Comparison of ENCODE assay signal across 15 mouse cellular contexts in the genomic region with DNA sequence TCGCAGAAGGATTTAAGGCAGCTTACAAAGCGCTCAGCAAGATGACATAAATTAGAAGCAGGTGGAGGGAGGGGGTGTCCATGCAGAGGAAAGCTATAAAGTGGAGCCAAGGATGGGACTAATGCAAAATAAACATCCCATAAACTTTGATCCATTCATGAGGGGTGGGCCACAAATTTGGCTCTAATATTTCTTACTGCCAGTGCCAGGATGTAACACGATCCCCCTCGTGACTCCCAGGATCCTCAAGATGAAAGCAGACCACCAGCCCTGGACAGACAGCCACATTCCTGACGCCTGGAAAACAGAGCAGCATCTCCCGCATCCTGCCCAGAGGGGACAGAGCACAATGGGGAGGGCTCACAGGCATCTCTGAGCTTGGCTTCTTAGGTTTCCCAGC.
A peak's percentile ranks its signal among the peaks of the same experiment; 100 is the strongest.
DNase-seq lines count a peak whose midpoint lies in the region; ATAC-seq lines count a peak whose summit lies in the region.
"Had no signal": no experiment of that assay in that cellular context is flagged by ENCODE, and none has a peak within 500 bp of the region (broad histone marks: within the 10 kb centered on the region; RNA-seq: fewer than 3 reads in every experiment).

No protein-coding gene starts in this region.

- no peaks in the 10 kb centered on the region for H3K27me3 ChIP-seq in hindbrain, embryonic 11.5 days (ENCODE audit: control insufficient read depth, insufficient read depth, low read length)
- H3K27me3 ChIP-seq in hindbrain, embryonic 14.5 days (ENCODE audit: control insufficient read depth, insufficient read depth, low read length) = no peaks in the 10 kb centered on the region
- no peaks in the 10 kb centered on the region for H3K27me3 ChIP-seq in midbrain, embryonic 10.5 days (ENCODE audit: low read depth, poor library complexity, severe bottlenecking)
- no peaks in the 10 kb centered on the region for H3K27me3 ChIP-seq in midbrain, embryonic 16.5 days (ENCODE audit: control insufficient read depth, insufficient read depth, low read depth, low read length)
- no peaks in the 10 kb centered on the region for H3K27me3 ChIP-seq in embryonic facial prominence, embryonic 14.5 days (replicated peaks; ENCODE audit: control insufficient read depth, insufficient read depth, low read length)
- H3K27me3 ChIP-seq: midbrain, embryonic 13.5 days had no signal

- no peaks in the 10 kb centered on the region for H3K36me3 ChIP-seq in hindbrain, embryonic 11.5 days (ENCODE audit: control insufficient read depth, insufficient read depth, low read length)
- no peaks in the 10 kb centered on the region for H3K36me3 ChIP-seq in hindbrain, embryonic 14.5 days (replicated peaks; ENCODE audit: control insufficient read depth, insufficient read depth)
- H3K36me3 ChIP-seq in midbrain, embryonic 10.5 days = no peaks in the 10 kb centered on the region
- no peaks in the 10 kb centered on the region for H3K36me3 ChIP-seq in midbrain, embryonic 16.5 days (ENCODE audit: control insufficient read depth, insufficient read depth, low read length)
- H3K36me3 ChIP-seq in embryonic facial prominence, embryonic 14.5 days (ENCODE audit: control insufficient read depth, insufficient read depth, low read length) = no peaks in the 10 kb centered on the region
- H3K36me3 ChIP-seq: midbrain, embryonic 13.5 days had no signal

- H3K4me3 ChIP-seq in hindbrain, embryonic 11.5 days (ENCODE audit: low read depth, low read length) = no peak overlapping the region
- no peak overlapping the region for H3K4me3 ChIP-seq in hindbrain, embryonic 14.5 days (replicated peaks; ENCODE audit: low read length)
- H3K4me3 ChIP-seq in midbrain, embryonic 10.5 days = no peak overlapping the region
- no peak overlapping the region for H3K4me3 ChIP-seq in midbrain, embryonic 16.5 days (ENCODE audit: low read depth, low read length)
- no peak overlapping the region for H3K4me3 ChIP-seq in embryonic facial prominence, embryonic 14.5 days (ENCODE audit: low read depth, low read length)
- H3K4me3 ChIP-seq: midbrain, embryonic 13.5 days had no signal

- intact Hi-C loops in heart, postnatal 14 days (cut with DNase I) = loop anchor here (10.0 kb wide), 1 partner anchor 382 kb away; no protein-coding TSS in a partner anchor

- H3K9ac ChIP-seq in hindbrain, embryonic 11.5 days (ENCODE audit: low read depth, low read length) = no peak overlapping the region
- H3K9ac ChIP-seq in hindbrain, embryonic 14.5 days = no peak overlapping the region
- H3K9ac ChIP-seq in midbrain, embryonic 16.5 days (ENCODE audit: low read depth, low read length) = no peak overlapping the region
- no peak overlapping the region for H3K9ac ChIP-seq in embryonic facial prominence, embryonic 14.5 days (ENCODE audit: low read depth, low read length)
- H3K9ac ChIP-seq: liver, embryonic 14.5 days; midbrain, embryonic 13.5 days had no signal

- H3K4me1 ChIP-seq in hindbrain, embryonic 11.5 days (replicated peaks; ENCODE audit: control insufficient read depth, insufficient read depth, low read length) = no peaks in the 10 kb centered on the region
- H3K4me1 ChIP-seq in hindbrain, embryonic 14.5 days (replicated peaks; ENCODE audit: control insufficient read depth, insufficient read depth, low read length) = no peaks in the 10 kb centered on the region
- peaks cover 12% of the 10 kb centered on the region for H3K4me1 ChIP-seq in midbrain, embryonic 10.5 days
- no peaks in the 10 kb centered on the region for H3K4me1 ChIP-seq in midbrain, embryonic 16.5 days (ENCODE audit: control insufficient read depth, insufficient read depth, low read length)
- H3K4me1 ChIP-seq in embryonic facial prominence, embryonic 14.5 days (ENCODE audit: control insufficient read depth, insufficient read depth, low read length) = peaks cover 8% of the 10 kb centered on the region; the same call in 1 of the 2 replicates
- H3K4me1 ChIP-seq: midbrain, embryonic 13.5 days had no signal

- 47% methylated on average over 6 of the region's 6 CpGs for WGBS in hindbrain, embryonic 11.5 days
- WGBS in hindbrain, embryonic 14.5 days = 47% methylated on average over 6 of the region's 6 CpGs
- WGBS in midbrain, embryonic 10.5 days = 52% methylated on average over 6 of the region's 6 CpGs
- WGBS in midbrain, embryonic 16.5 days = 44% methylated on average over 6 of the region's 6 CpGs
- WGBS in embryonic facial prominence, embryonic 14.5 days = 12% methylated on average over 6 of the region's 6 CpGs

- DNase-seq in hindbrain, embryonic 11.5 days (ENCODE audit: low spot score) = peak; percentile 12
- no peak for DNase-seq in hindbrain, embryonic 14.5 days (ENCODE audit: low spot score)
- DNase-seq in midbrain, embryonic 10.5 days (ENCODE audit: low spot score) = no peak
- peak; percentile 90 for DNase-seq in embryonic facial prominence, embryonic 14.5 days (ENCODE audit: low spot score)
- DNase-seq in retina, postnatal 1 day = no peak
- no peak for DNase-seq in cerebellum, adult 11 months
- no peak for DNase-seq in heart, postnatal 14 days
- DNase-seq: B cell, adult 2 months; kidney, adult 2 months; layer of hippocampus, adult 9-11 months; right cerebral cortex, postnatal 25 days had no signal

- H3K27ac ChIP-seq in hindbrain, embryonic 11.5 days (ENCODE audit: low read depth, low read length) = no peak overlapping the region
- no peak overlapping the region for H3K27ac ChIP-seq in hindbrain, embryonic 14.5 days
- H3K27ac ChIP-seq in midbrain, embryonic 10.5 days (replicated peaks) = 0 out of 2 replicates have a peak overlapping the region, but pooled peaks have one; percentile 9
- H3K27ac ChIP-seq in midbrain, embryonic 16.5 days (ENCODE audit: low read length) = no peak overlapping the region
- peak overlapping the region; percentile 28; the same call in 1 of the 2 replicates for H3K27ac ChIP-seq in embryonic facial prominence, embryonic 14.5 days (replicated peaks; ENCODE audit: low read depth, low read length)
- H3K27ac ChIP-seq: liver, embryonic 14.5 days; midbrain, embryonic 13.5 days had no signal

- ATAC-seq in hindbrain, embryonic 11.5 days (ENCODE audit: low FRiP score) = no peak
- no peak for ATAC-seq in hindbrain, embryonic 14.5 days (ENCODE audit: low FRiP score)
- no peak for ATAC-seq in midbrain, embryonic 16.5 days
- ATAC-seq in embryonic facial prominence, embryonic 14.5 days (ENCODE audit: low read depth) = peak; percentile 73
- ATAC-seq: hindbrain, embryonic 16.5 days had no signal

- no peaks in the 10 kb centered on the region for H3K9me3 ChIP-seq in hindbrain, embryonic 11.5 days (ENCODE audit: control insufficient read depth, low read length)
- H3K9me3 ChIP-seq in hindbrain, embryonic 14.5 days (ENCODE audit: control insufficient read depth, low read length) = no peaks in the 10 kb centered on the region
- no peaks in the 10 kb centered on the region for H3K9me3 ChIP-seq in midbrain, embryonic 10.5 days (replicated peaks)
- no peaks in the 10 kb centered on the region for H3K9me3 ChIP-seq in midbrain, embryonic 16.5 days (replicated peaks; ENCODE audit: control insufficient read depth, low read length, poor library complexity, severe bottlenecking)
- no peaks in the 10 kb centered on the region for H3K9me3 ChIP-seq in embryonic facial prominence, embryonic 14.5 days (ENCODE audit: control insufficient read depth, low read length)
- H3K9me3 ChIP-seq: midbrain, embryonic 13.5 days had no signal

- no peak overlapping the region for H3K4me2 ChIP-seq in hindbrain, embryonic 11.5 days (replicated peaks; ENCODE audit: low read depth, low read length)
- no peak overlapping the region for H3K4me2 ChIP-seq in hindbrain, embryonic 14.5 days (replicated peaks)
- H3K4me2 ChIP-seq in midbrain, embryonic 16.5 days (ENCODE audit: low read length) = no peak overlapping the region
- H3K4me2 ChIP-seq in embryonic facial prominence, embryonic 14.5 days (ENCODE audit: low read depth, low read length) = peak overlapping the region; percentile 30; the same call in 1 of the 2 replicates
- H3K4me2 ChIP-seq: midbrain, embryonic 13.5 days had no signal

Comparison
In these comparisons a context has a peak if more than half of its experiments do, and no peak if none do; other contexts are left out.
1. DNase-seq: peak in hindbrain, embryonic 11.5 days (single experiment) and embryonic facial prominence, embryonic 14.5 days (single experiment); none in hindbrain, embryonic 14.5 days (single experiment), midbrain, embryonic 10.5 days (single experiment), retina, postnatal 1 day (single experiment), cerebellum, adult 11 months (single experiment) and heart, postnatal 14 days (0 of 2).
2. H3K27ac ChIP-seq: peak in midbrain, embryonic 10.5 days (single experiment) and embryonic facial prominence, embryonic 14.5 days (single experiment); none in hindbrain, embryonic 11.5 days (single experiment), hindbrain, embryonic 14.5 days (single experiment) and midbrain, embryonic 16.5 days (single experiment).